Mouse (Mus musculus) T-helper 1 cell (primary cell): ENCODE data around the gene Nos1ap.

ENCODE experiments used
- in situ Hi-C: fragments of 300-600 bp; cut with MboI, MseI; formaldehyde crosslinking; loops from one replicate; pipeline ENCODE4 v1.15.1; 2025; ENCODE audit warnings: high pct_unique_total_duplicates

Nos1ap gene

GRCm38 (mm10) chr1:170368864-170369263 lies 220.8 kb downstream of the Nos1ap start:
- in situ Hi-C loops = no loop called here

- in situ Hi-C loops = no loop called here
These were observed 222.5 kb downstream of the Nos1ap start for GRCm38 (mm10) chr1:170366981-170367700.

- in situ Hi-C loops = no loop called here
These were observed 225.9 kb downstream of the Nos1ap start for GRCm38 (mm10) chr1:170363746-170364145.

- in situ Hi-C loops = no loop called here
These were observed 229.3 kb downstream of the Nos1ap start for GRCm38 (mm10) chr1:170360183-170360915.

GRCm38 (mm10) chr1:170353335-170353734 lies 236.3 kb downstream of the Nos1ap start:
- in situ Hi-C loops = no loop called here

- in situ Hi-C loops = no loop called here
These were observed 238.6 kb downstream of the Nos1ap start for GRCm38 (mm10) chr1:170351080-170351479.

GRCm38 (mm10) chr1:170346266-170346665 lies 243.4 kb downstream of the Nos1ap start:
- in situ Hi-C loops = no loop called here

GRCm38 (mm10) chr1:170343906-170344305 lies 245.8 kb downstream of the Nos1ap start:
- in situ Hi-C loops = no loop called here

- in situ Hi-C loops = no loop called here
These were observed 246.6 kb downstream of the Nos1ap start for GRCm38 (mm10) chr1:170343081-170343480.

GRCm38 (mm10) chr1:170339943-170340342 lies 249.7 kb downstream of the Nos1ap start:
- in situ Hi-C loops = no loop called here

GRCm38 (mm10) chr1:170332775-170333174 lies 256.9 kb downstream of the Nos1ap start:
- in situ Hi-C loops = no loop called here

GRCm38 (mm10) chr1:170331926-170332325 lies 257.7 kb downstream of the Nos1ap start:
- in situ Hi-C loops = no loop called here

GRCm38 (mm10) chr1:170325277-170325676 lies 264.4 kb downstream of the Nos1ap start:
- in situ Hi-C loops = no loop called here

- in situ Hi-C loops = no loop called here
These were observed 265.3 kb downstream of the Nos1ap start for GRCm38 (mm10) chr1:170324312-170324711.

- in situ Hi-C loops = no loop called here
These were observed 266.7 kb downstream of the Nos1ap start for GRCm38 (mm10) chr1:170323001-170323400.

- in situ Hi-C loops = no loop called here
These were observed 267.6 kb downstream of the Nos1ap start for GRCm38 (mm10) chr1:170322046-170322445.

GRCm38 (mm10) chr1:170311431-170311830 lies 278.2 kb downstream of the Nos1ap start:
- in situ Hi-C loops = no loop called here

- in situ Hi-C loops = no loop called here
These were observed 281.2 kb downstream of the Nos1ap start, which contains the start of gene Spata46 for GRCm38 (mm10) chr1:170308503-170308902. Gene Spata46 (plus strand): TSS chr1:170308803.

GRCm38 (mm10) chr1:170306232-170306631 lies 283.4 kb downstream of the Nos1ap start, which contains the start of gene Gm7694:
Gene Gm7694 (minus strand): TSS chr1:170306332.
- in situ Hi-C loops = no loop called here

- in situ Hi-C loops = no loop called here
These were observed 284.7 kb downstream of the Nos1ap start for GRCm38 (mm10) chr1:170305002-170305401.

GRCm38 (mm10) chr1:170303103-170303502 lies 286.6 kb downstream of the Nos1ap start:
- in situ Hi-C loops = no loop called here

- in situ Hi-C loops = no loop called here
These were observed 287.2 kb downstream of the Nos1ap start for GRCm38 (mm10) chr1:170302456-170302855.

GRCm38 (mm10) chr1:170301686-170302085 lies 288.0 kb downstream of the Nos1ap start:
- in situ Hi-C loops = no loop called here
